Mouse (Mus musculus) heart, embryonic 11.5 days (tissue): Measurements from ENCODE around the gene Tulp3. TPM values are rescaled to one million over a fixed set of nuclear protein-coding genes. Genes with fewer than 3 reads are reported as not detected.

Source experiments
- ATAC-seq: fragments of 200-750 bp; cut with Nextera tagmentation; replicated peaks from 2 replicates; pipeline ENCODE4 v1.8.0; 2017; ENCODE audit warnings: moderate library complexity; ENCODE audit not compliant: insufficient number of reproducible peaks, low FRiP score, low TSS enrichment
- H3K27ac ChIP-seq: fragments of 300-500 bp; sonication (generic); 2 replicates; pipeline ENCODE4 v1.5.1; 2014; ENCODE audit warnings: mild to moderate bottlenecking, low read depth, low read length
- H3K27me3 ChIP-seq: fragments of 300-500 bp; sonication (generic); 2 replicates; pipeline ENCODE4 v1.6.1; 2014; ENCODE audit warnings: mild to moderate bottlenecking, low read length, mixed read lengths; ENCODE audit not compliant: control insufficient read depth, insufficient read depth
- H3K36me3 ChIP-seq: fragments of 300-500 bp; sonication (generic); 2 replicates; pipeline ENCODE4 v1.6.1; 2014; ENCODE audit warnings: mild to moderate bottlenecking, low read length, moderate library complexity, mixed read lengths; ENCODE audit not compliant: control insufficient read depth, insufficient read depth
- H3K4me1 ChIP-seq: fragments of 300-500 bp; sonication (generic); 2 replicates; pipeline ENCODE4 v1.6.1; 2014; ENCODE audit warnings: low read length; ENCODE audit not compliant: control insufficient read depth, insufficient read depth
- H3K4me2 ChIP-seq: fragments of 300-500 bp; sonication (generic); 2 replicates; pipeline ENCODE4 v1.6.1; 2014; ENCODE audit warnings: mild to moderate bottlenecking, moderate library complexity
- H3K4me3 ChIP-seq: fragments of 300-500 bp; sonication (generic); 2 replicates; pipeline ENCODE4 v1.5.1; 2014; ENCODE audit warnings: low read depth, low read length
- H3K9ac ChIP-seq: fragments of 300-500 bp; sonication (generic); 2 replicates; pipeline ENCODE4 v1.6.1; 2014; ENCODE audit warnings: mild to moderate bottlenecking, low read depth, low read length, moderate library complexity
- H3K9me3 ChIP-seq: fragments of 300-500 bp; sonication (generic); replicated peaks from 2 replicates; pipeline ENCODE4 v1.6.1; 2016; ENCODE audit warnings: low read length; ENCODE audit not compliant: control insufficient read depth
- WGBS: fragments of 180-500 bp; shearing (Covaris S2); extraction: QIAGEN DNeasy Blood & Tissue Kit; methylation state at CpG from one replicate; pipeline ENCODE4 v1.1.7; 2014; ENCODE audit not compliant: insufficient replicate concordance; 5-methylcytosine and 5-hydroxymethylcytosine counted together
- polyA plus RNA-seq: library from polyadenylated mRNA; unstranded; fragments of >200 nt; fragmentation: Nextera tagmentation; extraction: Ambion mirVana; gene quantifications from 2 replicates; pipeline ENCODE4 v1.2.1, GENCODE M21; 2014

Gene Tulp3
- polyA plus RNA-seq, 1 experiment from 2014 or later = 14.9 TPM

DNA sequence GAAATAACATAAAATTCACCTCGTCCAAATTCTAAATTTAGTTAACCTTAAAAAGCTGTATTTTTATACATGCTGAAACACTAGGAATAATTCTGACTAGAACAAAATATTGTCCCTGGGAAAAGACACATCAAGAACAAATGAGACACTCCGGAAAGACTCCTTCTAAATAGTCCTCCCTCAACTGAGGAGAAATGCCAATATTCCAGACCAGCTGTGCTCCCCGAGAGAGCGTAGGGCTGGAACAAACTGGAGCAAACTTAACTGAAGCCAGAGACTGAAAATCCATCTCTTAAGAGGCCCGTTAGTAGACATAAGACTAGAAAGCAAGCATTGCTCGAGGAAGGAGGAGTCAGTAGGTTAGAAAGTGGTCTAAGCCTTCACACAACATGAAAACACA lies 8.9 kb downstream of the Tulp3 start:
- Histone ChIP-seq H3K4me1 (no peaks in the 10 kb centered on the region), H3K27me3 (no peaks in the 10 kb centered on the region), H3K27ac (no peak overlapping the region), H3K36me3 (0 out of 2 replicates have a peak, but pooled peaks cover 2% of the 10 kb centered on the region), H3K9ac (no peak overlapping the region), H3K4me2 (no peak overlapping the region), H3K9me3 (no peaks in the 10 kb centered on the region), H3K4me3 (no peak overlapping the region)
- no peak for ATAC-seq
- WGBS = 91% methylated on average over 6 of the region's 6 CpGs

DNA sequence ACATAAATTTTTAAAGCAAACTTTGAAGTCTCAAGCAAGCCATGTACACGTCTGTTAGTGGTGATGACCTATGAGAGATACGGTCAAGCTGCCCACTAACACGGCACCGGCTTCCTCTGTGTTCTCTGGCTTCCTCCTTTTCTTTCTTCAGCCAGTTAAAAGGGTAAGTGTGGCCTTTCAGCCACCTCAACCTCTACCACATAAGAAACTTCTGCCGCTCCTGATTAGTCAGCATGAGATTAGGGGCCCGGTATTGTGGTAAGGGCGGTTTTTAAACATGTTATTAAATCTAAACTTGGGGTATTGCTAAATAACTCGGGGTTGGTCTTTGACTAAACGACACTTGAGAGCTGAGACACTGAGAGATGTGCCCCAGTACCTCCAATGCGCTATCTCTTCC lies 10.0 kb downstream of the Tulp3 start:
- Histone ChIP-seq H3K27me3 (no peaks in the 10 kb centered on the region), H3K36me3 (no peaks in the 10 kb centered on the region), H3K4me3 (no peak overlapping the region), H3K9ac (no peak overlapping the region), H3K4me2 (no peak overlapping the region), H3K27ac (no peak overlapping the region), H3K4me1 (no peaks in the 10 kb centered on the region), H3K9me3 (no peaks in the 10 kb centered on the region)
- WGBS = 75% methylated on average over 10 of the region's 10 CpGs
- ATAC-seq = no peak

DNA sequence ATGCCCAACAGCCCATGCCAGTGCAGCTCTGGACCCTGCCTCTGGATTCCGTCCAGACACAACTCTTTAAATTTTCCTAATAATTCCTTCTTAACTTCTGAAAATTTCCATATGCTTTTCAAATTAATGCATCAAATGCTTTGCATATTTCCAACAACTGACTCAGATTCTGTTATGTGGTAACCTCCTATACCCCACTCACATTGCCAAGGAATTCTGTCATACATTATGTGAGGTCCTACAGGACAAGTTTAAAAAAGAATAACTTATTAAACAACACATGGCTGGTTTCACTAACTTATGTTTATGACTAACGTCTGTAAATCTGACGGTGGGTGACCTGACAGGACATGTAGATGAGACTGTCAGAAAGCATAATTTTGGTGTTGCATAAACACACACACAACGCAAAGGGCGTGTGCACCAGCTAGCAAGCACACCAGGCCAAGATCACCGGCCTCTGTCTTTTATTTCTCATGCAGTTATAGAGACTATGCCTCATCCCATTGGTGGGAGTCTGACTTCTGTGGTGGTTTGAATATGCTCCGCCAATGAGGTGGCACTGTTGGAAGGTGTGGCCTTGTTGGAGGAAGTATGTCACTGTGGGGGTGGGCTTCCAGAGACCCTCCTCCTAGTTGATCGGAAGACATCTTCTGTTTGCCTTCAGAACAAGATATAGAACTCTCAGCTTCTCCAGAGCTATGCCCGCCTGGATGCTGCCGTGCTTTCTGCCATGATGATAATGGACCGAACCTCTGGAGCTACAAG lies 13.5 kb downstream of the Tulp3 start:
- no peak for ATAC-seq
- Histone ChIP-seq H3K36me3 (no peaks in the 10 kb centered on the region), H3K27ac (no peak overlapping the region), H3K27me3 (no peaks in the 10 kb centered on the region), H3K4me3 (no peak overlapping the region), H3K4me2 (no peak overlapping the region), H3K9ac (no peak overlapping the region), H3K9me3 (no peaks in the 10 kb centered on the region), H3K4me1 (peaks cover 7% of the 10 kb centered on the region; the same call in 1 of the 2 replicates)
- WGBS = 93% methylated on average over 11 of the region's 11 CpGs

DNA sequence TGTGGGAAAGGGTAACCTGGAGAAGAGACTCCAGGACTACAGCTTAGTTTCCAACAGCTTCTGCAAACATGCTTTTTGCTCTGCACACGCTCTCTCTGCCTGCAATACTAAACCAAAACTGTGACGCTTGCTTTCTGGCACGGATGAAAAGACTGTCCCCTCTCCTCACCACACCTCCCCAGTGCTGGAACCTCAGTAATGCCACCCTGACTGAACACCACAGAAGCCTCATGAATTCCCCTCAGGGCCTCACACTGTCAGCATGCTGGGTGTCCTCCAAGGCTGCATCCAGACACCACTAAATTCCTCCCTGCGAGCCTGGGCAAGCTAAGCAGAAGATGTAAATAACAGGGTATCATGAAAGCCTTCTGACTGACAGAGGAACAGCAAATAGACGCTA lies 16.8 kb downstream of the Tulp3 start:
- Histone ChIP-seq H3K36me3 (0 out of 2 replicates have a peak, but pooled peaks cover 3% of the 10 kb centered on the region), H3K4me3 (no peak overlapping the region), H3K9ac (no peak overlapping the region), H3K27ac (no peak overlapping the region), H3K4me1 (peaks cover 10% of the 10 kb centered on the region; the same call in 1 of the 2 replicates), H3K27me3 (no peaks in the 10 kb centered on the region), H3K9me3 (no peaks in the 10 kb centered on the region), H3K4me2 (no peak overlapping the region)
- no peak for ATAC-seq
- 41% methylated on average over 5 of the region's 5 CpGs for WGBS

DNA sequence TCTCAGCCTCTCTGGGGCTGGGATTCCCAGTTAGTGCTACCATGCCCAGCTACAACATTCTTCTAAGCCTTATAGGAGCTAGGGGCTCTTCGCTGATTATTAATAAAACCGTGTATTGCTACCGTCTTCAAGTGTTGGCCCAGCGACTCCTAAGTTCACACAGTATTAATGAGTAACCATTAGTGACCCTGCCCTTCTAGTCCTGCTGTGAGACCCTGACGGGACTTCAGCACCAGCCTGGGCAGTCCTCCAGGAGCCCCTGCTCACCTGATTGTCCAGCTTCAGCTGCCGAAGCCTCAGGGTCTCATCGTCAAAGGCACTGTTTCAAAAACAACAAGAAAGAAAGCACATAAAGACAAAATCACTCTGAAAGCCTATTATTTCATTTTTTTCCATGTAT lies 18.2 kb downstream of the Tulp3 start:
- H3K4me3 ChIP-seq = no peak overlapping the region

DNA sequence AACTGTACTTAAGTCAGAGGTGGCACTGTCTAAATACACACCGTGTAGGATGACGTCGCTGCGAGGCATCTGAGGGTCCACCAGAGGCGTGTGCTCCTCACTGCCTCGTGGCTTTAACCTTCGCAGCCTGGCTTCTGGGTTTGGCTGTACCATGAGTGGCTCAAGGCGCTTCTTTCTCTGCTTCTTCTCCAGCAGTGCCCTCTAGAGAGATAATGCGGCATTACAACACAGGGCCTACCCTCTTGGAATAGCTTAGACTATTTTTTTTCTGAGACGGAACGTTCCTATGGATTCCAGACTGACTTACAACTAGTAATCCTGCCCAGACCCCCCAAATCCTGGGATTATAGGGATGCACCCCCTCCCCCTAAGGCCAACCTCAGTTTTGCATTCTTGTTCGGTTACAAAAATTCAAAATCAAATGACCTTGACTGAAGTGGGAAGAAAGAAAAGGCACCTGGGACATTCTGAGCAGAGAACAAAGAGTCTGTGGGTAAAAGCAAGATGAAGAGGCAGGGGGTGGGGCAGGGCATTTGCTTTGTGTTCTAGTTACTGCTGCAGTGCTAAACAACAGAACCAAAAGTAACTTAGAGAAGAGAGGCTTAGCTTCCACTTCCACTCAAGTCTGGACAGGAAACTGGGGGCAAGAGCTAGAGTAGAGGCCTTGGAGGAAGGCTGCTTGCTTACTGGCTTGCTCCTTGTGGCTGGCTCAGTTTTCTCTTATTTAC lies 21.1 kb downstream of the Tulp3 start:
- Histone ChIP-seq H3K4me1 (peaks cover 10% of the 10 kb centered on the region; the same call in 1 of the 2 replicates), H3K9me3 (no peaks in the 10 kb centered on the region), H3K36me3 (peaks cover 18% of the 10 kb centered on the region), H3K27ac (no peak overlapping the region), H3K4me3 (no peak overlapping the region), H3K4me2 (peak overlapping the region; percentile 9; the same call in 1 of the 2 replicates), H3K27me3 (no peaks in the 10 kb centered on the region), H3K9ac (no peak overlapping the region)
- no peak; the same call in 1 of the 2 replicates for ATAC-seq
- WGBS = 17% methylated on average over 12 of the region's 12 CpGs

More for the DNA sequence above, 18.2 kb downstream of the Tulp3 start:
- ATAC-seq = no peak
- WGBS = 80% methylated on average over 7 of the region's 7 CpGs
- Histone ChIP-seq H3K9me3 (no peaks in the 10 kb centered on the region), H3K4me1 (peaks cover 10% of the 10 kb centered on the region; the same call in 1 of the 2 replicates), H3K27me3 (no peaks in the 10 kb centered on the region), H3K9ac (no peak overlapping the region), H3K4me2 (no peak overlapping the region), H3K36me3 (0 out of 2 replicates have a peak, but pooled peaks cover 6% of the 10 kb centered on the region), H3K27ac (no peak overlapping the region)

DNA sequence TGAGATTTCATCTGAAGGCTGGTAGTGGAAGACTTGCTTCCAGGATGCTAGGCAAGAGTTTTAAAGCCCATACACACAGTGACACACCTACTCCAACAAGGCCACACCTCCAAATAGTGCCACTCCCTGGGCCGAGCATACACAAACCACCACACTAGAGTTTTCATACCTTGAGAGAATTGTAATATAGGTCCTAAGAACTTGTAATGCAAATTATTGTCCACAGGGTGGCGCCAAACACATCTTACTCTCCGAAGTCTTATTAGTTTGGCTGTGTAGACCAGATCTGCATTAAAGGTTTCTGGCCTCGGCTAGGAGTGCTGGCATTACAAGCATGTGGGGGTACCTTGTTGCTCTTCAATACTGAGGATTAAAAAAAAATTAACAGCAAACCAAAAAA lies 37.3 kb downstream of the Tulp3 start:
- ATAC-seq = no peak
- Histone ChIP-seq H3K4me1 (no peaks in the 10 kb centered on the region), H3K27me3 (no peaks in the 10 kb centered on the region), H3K9ac (no peak overlapping the region), H3K36me3 (peaks cover 16% of the 10 kb centered on the region), H3K27ac (no peak overlapping the region), H3K4me3 (no peak overlapping the region), H3K9me3 (no peaks in the 10 kb centered on the region), H3K4me2 (no peak overlapping the region)
- WGBS = 15% methylated on average over 4 of the region's 4 CpGs

DNA sequence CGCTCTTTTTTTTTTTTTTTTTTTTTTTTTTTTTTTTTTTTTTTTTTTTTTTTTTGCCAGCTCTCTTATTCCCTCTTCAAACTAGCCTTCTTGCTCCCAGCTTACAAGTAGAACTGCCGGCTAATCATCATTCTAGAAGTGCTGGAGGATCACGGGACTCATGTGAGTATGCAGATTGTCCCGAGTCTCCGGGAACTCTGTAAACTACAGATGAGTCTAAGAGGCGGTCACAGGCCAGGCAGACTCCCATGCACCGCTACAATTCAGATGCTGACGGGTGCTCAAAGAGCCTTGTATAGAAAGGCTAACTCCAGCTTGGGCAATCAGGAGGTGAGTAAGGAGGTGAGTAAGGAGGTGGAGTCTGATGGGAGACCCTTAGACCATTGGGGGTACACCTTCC lies 40.1 kb downstream of the Tulp3 start:
- Histone ChIP-seq H3K4me2 (no peak overlapping the region), H3K27ac (no peak overlapping the region), H3K27me3 (no peaks in the 10 kb centered on the region), H3K9me3 (no peaks in the 10 kb centered on the region), H3K4me3 (no peak overlapping the region), H3K4me1 (no peaks in the 10 kb centered on the region), H3K9ac (no peak overlapping the region), H3K36me3 (no peaks in the 10 kb centered on the region)
- WGBS = 69% methylated on average over 8 of the region's 8 CpGs
- no peak for ATAC-seq
